Mouse (Mus musculus) myocyte (in vitro differentiated cells): ENCODE measurements at regions not wholly inside any gene's neighbourhood (a gene's known extent, or its start where the extent isn't known, plus 50 kb on each side); places are given as distances from the start of the nearest gene placed in this dataset.
A peak's percentile ranks its signal among the peaks of the same experiment; 100 is the strongest.

Experiments
- H3K27me3 ChIP-seq: one replicate; pipeline ENCODE4 v1.6.1; 2011; ENCODE audit not compliant: control insufficient read depth, insufficient read depth, insufficient read length
- H3K36me3 ChIP-seq: one replicate; pipeline ENCODE4 v1.6.1; 2011; ENCODE audit not compliant: control insufficient read depth, insufficient read depth
- H3K4me2 ChIP-seq: one replicate; pipeline ENCODE4 v1.6.1; 2011; ENCODE audit warnings: low read depth, control low read depth
- H3K4me3 ChIP-seq: one replicate; pipeline ENCODE4 v1.5.1; 2011; ENCODE audit warnings: mild to moderate bottlenecking, control low read depth, moderate library complexity
- H3K79me2 ChIP-seq: one replicate; pipeline ENCODE4 v1.6.1; 2011; ENCODE audit not compliant: control insufficient read depth, insufficient read depth
- H3ac ChIP-seq: one replicate; pipeline ENCODE4 v1.6.1; 2011; ENCODE audit not compliant: control insufficient read depth, insufficient read length
- MYOD1 ChIP-seq, 3 experiments: IDR thresholded peaks; one replicate each; pipeline ENCODE4 v1.6.1; 2011; ENCODE audit warnings: control low read depth in 2 of 3, low read depth in 2 of 3, mild to moderate bottlenecking in 2 of 3, moderate library complexity in 1 of 3; ENCODE audit not compliant: insufficient read length in 2 of 3, control insufficient read depth in 1 of 3
- MYOG ChIP-seq, 3 experiments: IDR thresholded peaks; one replicate each; pipeline ENCODE4 v1.6.1; 2011; ENCODE audit warnings: control low read depth in 2 of 3, low read depth in 2 of 3, mild to moderate bottlenecking in 2 of 3; ENCODE audit not compliant: insufficient read length in 2 of 3, control insufficient read depth in 1 of 3, insufficient read depth in 1 of 3
- POLR2A ChIP-seq: IDR thresholded peaks from one replicate; pipeline ENCODE4 v1.6.1; 2011; ENCODE audit warnings: low read depth, mild to moderate bottlenecking, control low read depth, moderate library complexity; ENCODE audit not compliant: insufficient read length
- REST ChIP-seq: IDR thresholded peaks from one replicate; pipeline ENCODE4 v1.6.1; 2011; ENCODE audit warnings: mild to moderate bottlenecking, control low read depth, moderate library complexity; ENCODE audit not compliant: insufficient read depth, insufficient read length
- TCF12 ChIP-seq: IDR thresholded peaks from one replicate; pipeline ENCODE4 v1.6.1; 2011; ENCODE audit warnings: mild to moderate bottlenecking, control low read depth; ENCODE audit not compliant: poor library complexity, insufficient read depth, severe bottlenecking

DNA sequence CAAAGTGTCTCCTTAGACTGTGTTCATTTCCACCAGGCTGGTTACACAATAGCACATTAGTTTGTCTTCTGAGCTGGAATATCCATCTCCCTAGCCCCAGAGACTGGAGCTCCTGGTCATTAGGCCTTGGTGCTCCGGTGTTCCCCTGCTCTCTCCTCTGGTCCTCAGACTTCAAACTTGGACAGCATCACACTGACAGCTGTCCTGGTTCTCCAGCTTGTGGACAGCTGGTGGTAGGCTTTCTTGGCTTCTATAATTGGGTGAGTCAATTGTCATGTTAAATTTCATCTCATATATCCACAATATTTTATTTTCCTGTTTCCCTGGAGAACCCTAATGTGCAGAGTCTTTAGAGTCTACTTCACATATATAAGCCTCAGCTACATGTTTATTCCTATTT is 51.5 kb upstream of the Fras1 start:
- Histone ChIP-seq H3K79me2 (no peaks in the 10 kb centered on the region), H3K4me3 (no peak overlapping the region), H3ac (no peak overlapping the region), H3K4me2 (no peak overlapping the region), H3K27me3 (no peaks in the 10 kb centered on the region), H3K36me3 (no peaks in the 10 kb centered on the region)
- peak; percentile 72 to 92 (median 81) for TF ChIP-seq MYOD1 (IDR thresholded peaks at IDR 0.05; ENCODE audit: control insufficient read depth in 1 of 3, insufficient read length in 2 of 3, low read depth in 2 of 3)
- TF ChIP-seq POLR2A = no peak
- TF ChIP-seq TCF12 = peak; percentile 79
- no peak for TF ChIP-seq REST
- TF ChIP-seq MYOG (IDR thresholded peaks at IDR 0.05; ENCODE audit: control insufficient read depth in 1 of 3, insufficient read depth in 1 of 3, insufficient read length in 2 of 3, low read depth in 2 of 3) = peak; percentile 44 to 97 (median 89)
